13 mouse cellular contexts compared by ENCODE assay signal in genomic region chr11:5502351-5503051, GRCm38 (mm10). TPM values are rescaled to one million over a fixed set of nuclear protein-coding genes. Genes with fewer than 3 reads are reported as not detected.
DNase-seq lines count a peak whose midpoint lies in the region; ATAC-seq lines count a peak whose summit lies in the region.
"Had no signal": no experiment of that assay in that cellular context is flagged by ENCODE, and none has a peak within 500 bp of the region (broad histone marks: within the 10 kb centered on the region; RNA-seq: fewer than 3 reads in every experiment).

No protein-coding gene starts in this region.

- no peak overlapping the region for H3K4me2 ChIP-seq in stomach, embryonic 16.5 days (ENCODE audit: low read depth, low read length)
- H3K4me2 ChIP-seq in kidney, embryonic 14.5 days (replicated peaks; ENCODE audit: low read depth, low read length): no peak overlapping the region
- H3K4me2 ChIP-seq: hindbrain, embryonic 13.5 days; limb, embryonic 12.5 days had no signal

- ATAC-seq in stomach, embryonic 16.5 days (ENCODE audit: insufficient read depth, low FRiP score): no peak
- ATAC-seq in kidney, embryonic 14.5 days (ENCODE audit: low FRiP score, low TSS enrichment): no peak

- no peak overlapping the region for H3K9ac ChIP-seq in stomach, embryonic 16.5 days (ENCODE audit: low read length)
- H3K9ac ChIP-seq in kidney, embryonic 14.5 days (ENCODE audit: low read depth, low read length): no peak overlapping the region
- H3K9ac ChIP-seq: hindbrain, embryonic 13.5 days; limb, embryonic 12.5 days had no signal

- peaks cover 16% of the 10 kb centered on the region for H3K4me1 ChIP-seq in stomach, embryonic 16.5 days (ENCODE audit: control insufficient read depth, insufficient read depth, low read length)
- H3K4me1 ChIP-seq in kidney, embryonic 14.5 days (ENCODE audit: control insufficient read depth, insufficient read depth, low read length): no peaks in the 10 kb centered on the region
- H3K4me1 ChIP-seq: hindbrain, embryonic 13.5 days; limb, embryonic 12.5 days had no signal

- no peaks in the 10 kb centered on the region for H3K36me3 ChIP-seq in stomach, embryonic 16.5 days (ENCODE audit: control insufficient read depth, insufficient read depth, low read length)
- no peaks in the 10 kb centered on the region for H3K36me3 ChIP-seq in kidney, embryonic 14.5 days (ENCODE audit: control insufficient read depth, insufficient read depth, low read length)
- H3K36me3 ChIP-seq: hindbrain, embryonic 13.5 days; limb, embryonic 12.5 days had no signal

- H3K27ac ChIP-seq in stomach, embryonic 16.5 days (ENCODE audit: low read length): peak overlapping the region; percentile 5; the same call in 1 of the 2 replicates
- no peak overlapping the region for H3K27ac ChIP-seq in kidney, embryonic 14.5 days (ENCODE audit: low read depth, low read length)
- H3K27ac ChIP-seq: hindbrain, embryonic 13.5 days; limb, embryonic 12.5 days had no signal

- 70% methylated on average over 10 of the region's 10 CpGs for WGBS in stomach, embryonic 16.5 days
- WGBS in kidney, embryonic 14.5 days: 85% methylated on average over 10 of the region's 10 CpGs

- no peaks in the 10 kb centered on the region for H3K27me3 ChIP-seq in stomach, embryonic 16.5 days (ENCODE audit: control insufficient read depth, insufficient read depth, low read length)
- no peaks in the 10 kb centered on the region for H3K27me3 ChIP-seq in kidney, embryonic 14.5 days (ENCODE audit: control insufficient read depth, insufficient read depth, low read length)
- H3K27me3 ChIP-seq: hindbrain, embryonic 13.5 days; limb, embryonic 12.5 days had no signal

- no peaks in the 10 kb centered on the region for H3K9me3 ChIP-seq in stomach, embryonic 16.5 days (replicated peaks; ENCODE audit: control insufficient read depth, low read length)
- no peaks in the 10 kb centered on the region for H3K9me3 ChIP-seq in kidney, embryonic 14.5 days (ENCODE audit: control insufficient read depth, low read length)
- H3K9me3 ChIP-seq: hindbrain, embryonic 13.5 days; limb, embryonic 12.5 days had no signal

- DNase-seq in ovary, postnatal 36 days (ENCODE audit: low spot score): peak; percentile 44
- no peak for DNase-seq in ovary, adult 18-20 months (ENCODE audit: low spot score)
- peak; percentile 75 for DNase-seq in adrenal gland, postnatal 14 days
- peak; percentile 77 to 86 for DNase-seq in lung, adult 18-20 months
- no peak for DNase-seq in ovary, postnatal 14 days (ENCODE audit: low spot score)
- DNase-seq in urinary bladder, postnatal 10 days (ENCODE audit: low spot score): no peak
- DNase-seq: cerebellum, adult 2 months; right cerebral cortex, postnatal 25 days; thymus, postnatal 25 days had no signal

- H3K4me3 ChIP-seq in stomach, embryonic 16.5 days (replicated peaks; ENCODE audit: low read length): no peak overlapping the region
- no peak overlapping the region for H3K4me3 ChIP-seq in kidney, embryonic 14.5 days (ENCODE audit: low read length)
- H3K4me3 ChIP-seq: hindbrain, embryonic 13.5 days; limb, embryonic 12.5 days had no signal

RNA-seq across cellular contexts. Expression of gene Xbp1, which starts 18.0 kb away (rescaled TPM):
- total RNA-seq in adrenal gland, postnatal 14 days (2021): 124 and 125 TPM in 2 replicates
- 238 and 248 TPM in 2 replicates for polyA plus RNA-seq in stomach, embryonic 16.5 days (2015; fragmentation: Nextera tagmentation; extraction: Ambion mirVana)
- polyA plus RNA-seq in kidney, embryonic 14.5 days (2014; fragmentation: Nextera tagmentation; extraction: Ambion mirVana): 141 and 174 TPM in 2 replicates

RNA-seq across cellular contexts. Expression of gene Ccdc117, which starts 39.5 kb away (rescaled TPM):
- total RNA-seq in adrenal gland, postnatal 14 days (2021): 22.5 and 24.4 TPM in 2 replicates
- polyA plus RNA-seq in stomach, embryonic 16.5 days (2015; fragmentation: Nextera tagmentation; extraction: Ambion mirVana): 13.3 and 13.8 TPM in 2 replicates
- 11.1 and 21.3 TPM in 2 replicates for polyA plus RNA-seq in kidney, embryonic 14.5 days (2014; fragmentation: Nextera tagmentation; extraction: Ambion mirVana)

RNA-seq across cellular contexts. Expression of gene Znrf3, which starts 57.9 kb away (rescaled TPM):
- total RNA-seq in adrenal gland, postnatal 14 days (2021): 25.0 and 26.2 TPM in 2 replicates
- polyA plus RNA-seq in stomach, embryonic 16.5 days (2015; fragmentation: Nextera tagmentation; extraction: Ambion mirVana): 13.3 and 13.9 TPM in 2 replicates
- 20.6 and 21.1 TPM in 2 replicates for polyA plus RNA-seq in kidney, embryonic 14.5 days (2014; fragmentation: Nextera tagmentation; extraction: Ambion mirVana)

Comparison
In these comparisons a context has a peak if more than half of its experiments do, and no peak if none do; other contexts are left out.
1. DNase-seq: peak in ovary, postnatal 36 days (single experiment), adrenal gland, postnatal 14 days (single experiment) and lung, adult 18-20 months (2 of 2); none in ovary, adult 18-20 months (single experiment), ovary, postnatal 14 days (single experiment) and urinary bladder, postnatal 10 days (single experiment).